Mouse (Mus musculus): Measurements from ENCODE around the gene Sf3a2.
"Not testable (repeated sequence)": the region's sequence is repeated elsewhere in the genome, so short reads cannot be mapped to it uniquely, and the experiment has no call there.

The Sf3a2 gene

GRCm38 (mm10) chr10:80826151-80827062 is 28.4 kb downstream of the Sf3a2 start, which contains the start of gene Oaz1:
Gene Oaz1, plus strand, starts transcription at chr10:80826656.
- DNase-seq: peak; percentile 100

- no peak for DNase-seq
Observed at GRCm38 (mm10) chr10:80827063-80827869, 29.3 kb downstream of the Sf3a2 start.

- no peak for DNase-seq
Observed at GRCm38 (mm10) chr10:80827870-80828420, 29.9 kb downstream of the Sf3a2 start.

- DNase-seq: not testable (repeated sequence)
Observed at GRCm38 (mm10) chr10:80828587-80828986, 30.6 kb downstream of the Sf3a2 start.

GRCm38 (mm10) chr10:80829359-80830278 is 31.6 kb downstream of the Sf3a2 start:
- no peak for DNase-seq

GRCm38 (mm10) chr10:80831136-80831535 is 33.1 kb downstream of the Sf3a2 start:
- DNase-seq: no peak

GRCm38 (mm10) chr10:80832818-80833217 is 34.8 kb downstream of the Sf3a2 start:
- no peak for DNase-seq

- no peak for DNase-seq
Observed at GRCm38 (mm10) chr10:80835617-80836016, 37.6 kb downstream of the Sf3a2 start.

- peak; percentile 84 for DNase-seq
Observed at GRCm38 (mm10) chr10:80836949-80837379, 39.0 kb downstream of the Sf3a2 start.

GRCm38 (mm10) chr10:80837827-80838226 is 39.8 kb downstream of the Sf3a2 start:
- DNase-seq: peak; percentile 86

- peak; percentile 61 for DNase-seq
Observed at GRCm38 (mm10) chr10:80838346-80838912, 40.4 kb downstream of the Sf3a2 start.

- DNase-seq: no peak
Observed at GRCm38 (mm10) chr10:80839848-80840247, 41.9 kb downstream of the Sf3a2 start.

GRCm38 (mm10) chr10:80841685-80842084 is 43.7 kb downstream of the Sf3a2 start:
- peak; percentile 59 for DNase-seq

GRCm38 (mm10) chr10:80842334-80842733 is 44.3 kb downstream of the Sf3a2 start:
- DNase-seq: no peak

GRCm38 (mm10) chr10:80843087-80843930 is 45.3 kb downstream of the Sf3a2 start:
- peak; percentile 76 for DNase-seq

- peak; percentile 86 for DNase-seq
Observed at GRCm38 (mm10) chr10:80843931-80844547, 46.0 kb downstream of the Sf3a2 start, which contains the start of gene Lingo3. Gene Lingo3, minus strand, starts transcription at chr10:80844039.

- peak; percentile 72 for DNase-seq
Observed at GRCm38 (mm10) chr10:80845055-80845693, 47.2 kb downstream of the Sf3a2 start.

- DNase-seq: no peak
Observed at GRCm38 (mm10) chr10:80845732-80846131, 47.7 kb downstream of the Sf3a2 start.

- no peak for DNase-seq
Observed at GRCm38 (mm10) chr10:80848571-80848970, 50.6 kb downstream of the Sf3a2 start.
